Mouse (Mus musculus): ENCODE results near the gene Slc44a4. TPM values are rescaled to one million over a fixed set of nuclear protein-coding genes. Genes with fewer than 3 reads are reported as not detected.

Slc44a4 gene
- polyA plus RNA-seq (2014; fragmentation: Illumina TruSeq; extraction: RNeasy Lipid Tissue Mini Kit (QIAGEN cat#74804); ENCODE audit: low read depth, low replicate concordance): not detected

DNA sequence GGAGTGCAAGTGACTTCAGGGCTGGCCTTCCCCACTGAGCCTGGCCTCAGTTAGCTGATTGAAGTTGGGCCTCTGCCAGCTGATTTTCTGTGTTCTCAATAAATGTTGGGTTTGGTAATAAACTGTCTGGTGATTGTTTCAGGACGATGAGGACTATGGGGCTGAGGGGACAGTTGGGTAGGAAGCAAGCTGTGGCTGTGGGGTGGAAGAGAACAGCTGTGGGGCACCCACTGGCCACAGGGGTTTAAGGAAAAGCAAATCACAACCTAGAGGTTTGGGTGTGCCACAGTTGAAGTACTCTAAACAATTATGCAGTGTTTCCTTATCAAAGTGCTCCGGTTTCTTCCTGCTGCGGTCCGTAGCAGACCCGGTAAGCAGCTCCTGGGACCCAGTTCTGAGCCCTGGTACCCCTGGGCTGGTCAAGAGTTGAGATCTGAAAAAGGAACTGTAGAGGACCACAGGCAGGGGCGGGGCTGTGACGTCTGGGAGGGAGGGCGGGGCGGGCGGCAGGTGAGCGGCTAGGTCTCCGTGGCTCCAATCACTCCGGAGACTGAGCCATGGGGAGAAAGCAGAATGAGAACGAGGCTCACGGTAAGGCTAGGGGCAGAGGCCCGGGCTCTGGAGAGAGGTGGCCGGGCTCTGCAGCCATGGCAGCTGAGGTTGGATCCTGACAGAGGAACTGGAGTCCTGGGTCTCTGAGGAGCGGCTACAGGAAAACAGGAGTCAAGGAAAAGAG is at the start of gene Slc44a4:
Gene Slc44a4, plus strand, starts transcription at position 537 of the 736 bp plus-strand sequence.

DNA sequence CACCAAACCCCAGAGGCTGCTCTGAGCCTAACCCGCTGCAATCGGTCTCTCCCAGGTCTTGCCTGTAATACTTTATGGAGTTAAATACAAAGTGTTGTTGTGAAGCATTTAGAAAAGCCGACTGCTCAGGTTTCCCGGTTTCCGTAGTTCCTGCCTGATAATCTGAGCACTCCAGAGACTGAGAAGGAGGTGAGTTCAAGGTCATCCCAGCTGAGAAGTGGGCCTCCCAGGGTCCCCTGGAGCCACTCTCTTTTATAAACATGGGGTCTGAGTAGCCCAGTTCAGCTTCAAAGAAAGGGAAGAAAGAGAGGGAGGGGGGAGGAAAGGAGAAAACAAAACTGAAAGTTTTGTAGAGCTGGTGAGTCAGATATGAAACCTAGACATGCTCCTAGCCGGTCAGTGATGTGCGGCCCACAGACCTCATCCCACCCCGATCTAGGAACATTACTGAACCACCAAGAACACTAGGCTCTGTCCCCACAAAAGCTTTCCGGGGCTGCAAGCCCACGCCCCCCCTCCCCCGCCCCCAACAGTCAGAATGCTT is 34.9 kb upstream of the Slc44a4 start, which contains the start of gene Zbtb12:
Gene Zbtb12, plus strand, starts transcription at position 148 of the 544 bp plus-strand sequence.

DNA sequence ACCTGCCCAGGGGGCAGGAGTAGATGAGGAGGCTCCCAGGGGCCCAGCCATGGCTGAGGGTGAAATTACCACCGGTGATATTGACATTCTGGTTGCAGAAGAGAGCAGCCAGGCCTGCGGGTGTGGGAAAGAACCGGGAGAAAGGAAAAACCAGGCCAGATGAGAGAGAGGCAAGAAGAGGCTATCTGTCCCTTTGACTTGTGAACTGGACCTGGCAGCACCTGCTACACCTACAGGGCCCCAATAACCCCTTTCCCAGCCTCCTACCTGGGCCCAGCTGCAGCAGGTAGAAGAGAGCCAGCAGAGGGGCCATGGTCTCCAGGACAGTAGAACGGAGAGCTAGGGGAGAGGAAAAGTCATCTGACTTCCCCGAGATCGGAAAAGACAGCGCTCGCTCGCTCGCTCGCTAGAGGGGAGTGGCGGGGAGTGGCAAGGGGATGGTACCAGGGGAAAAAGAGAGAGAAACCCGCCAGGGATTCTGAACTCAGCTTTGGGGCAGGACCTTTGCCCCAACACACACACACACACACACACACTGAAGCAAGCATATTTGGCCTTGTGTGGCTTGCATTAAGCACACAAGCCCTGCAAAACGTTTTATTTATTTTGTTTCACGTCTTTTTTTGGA is 32.5 kb upstream of the Slc44a4 start, which contains the start of gene Gm20547:
Gene Gm20547, minus strand, starts transcription at position 360 of the 628 bp plus-strand sequence.

DNA sequence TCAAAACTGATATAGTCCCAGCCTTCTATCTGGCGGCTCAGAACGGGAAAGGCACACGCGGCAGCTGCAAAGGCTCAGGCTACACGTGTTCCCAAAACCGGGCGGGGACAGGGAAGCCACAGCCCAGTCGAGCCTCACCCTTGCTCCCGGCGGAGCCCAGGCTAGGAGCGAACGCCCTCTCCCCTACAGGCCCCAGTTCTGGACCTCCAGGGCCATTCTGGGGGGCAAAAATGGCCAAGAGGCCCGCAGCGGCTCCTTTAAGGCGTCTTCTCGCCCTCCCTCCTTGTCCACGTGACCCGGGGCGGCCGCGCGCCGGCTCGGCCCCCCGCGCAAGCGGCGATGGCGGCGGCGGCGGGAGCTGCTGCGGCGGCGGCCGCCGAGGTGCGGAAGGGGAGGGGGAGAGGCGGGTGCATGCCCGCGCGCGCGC is 16.1 kb upstream of the Slc44a4 start, which contains the start of the genes C2 and Ehmt2:
Gene C2, minus strand, starts transcription at position 106 of the 427 bp plus-strand sequence.
Gene Ehmt2, plus strand, starts transcription at position 310 of the 427 bp plus-strand sequence.

DNA sequence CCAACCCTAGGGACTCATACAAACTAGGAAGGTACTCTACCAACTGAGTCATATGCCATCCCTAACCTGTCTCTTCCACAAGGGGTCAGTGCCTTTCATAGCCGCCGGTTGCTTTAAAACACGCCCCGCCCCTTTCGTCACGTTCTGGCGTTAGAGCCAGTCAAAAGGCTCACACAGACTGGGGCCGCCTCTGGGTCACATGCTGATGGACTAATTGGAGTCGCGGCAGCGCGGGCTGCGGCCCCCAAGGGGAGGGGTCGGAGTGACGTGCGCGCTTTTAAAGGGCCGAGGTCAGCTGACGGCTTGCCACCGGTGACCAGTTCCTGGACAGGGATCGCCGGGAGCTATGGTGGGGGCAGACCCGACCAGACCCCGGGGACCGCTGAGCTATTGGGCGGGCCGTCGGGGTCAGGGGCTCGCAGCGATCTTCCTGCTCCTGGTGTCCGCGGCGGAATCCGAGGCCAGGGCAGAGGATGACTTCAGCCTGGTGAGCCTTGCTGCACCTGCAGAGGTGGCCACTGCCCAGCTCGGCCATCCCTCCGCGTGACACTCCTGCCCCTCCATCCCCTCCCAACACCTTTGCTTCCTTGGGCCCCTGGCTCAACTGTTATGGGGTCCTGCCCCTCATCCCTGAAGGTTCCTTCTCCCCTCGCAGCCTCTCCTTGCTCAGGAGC is 16.9 kb downstream of the Slc44a4 start, which contains the start of gene Neu1:
Gene Neu1, plus strand, starts transcription at position 193 of the 674 bp plus-strand sequence.

DNA sequence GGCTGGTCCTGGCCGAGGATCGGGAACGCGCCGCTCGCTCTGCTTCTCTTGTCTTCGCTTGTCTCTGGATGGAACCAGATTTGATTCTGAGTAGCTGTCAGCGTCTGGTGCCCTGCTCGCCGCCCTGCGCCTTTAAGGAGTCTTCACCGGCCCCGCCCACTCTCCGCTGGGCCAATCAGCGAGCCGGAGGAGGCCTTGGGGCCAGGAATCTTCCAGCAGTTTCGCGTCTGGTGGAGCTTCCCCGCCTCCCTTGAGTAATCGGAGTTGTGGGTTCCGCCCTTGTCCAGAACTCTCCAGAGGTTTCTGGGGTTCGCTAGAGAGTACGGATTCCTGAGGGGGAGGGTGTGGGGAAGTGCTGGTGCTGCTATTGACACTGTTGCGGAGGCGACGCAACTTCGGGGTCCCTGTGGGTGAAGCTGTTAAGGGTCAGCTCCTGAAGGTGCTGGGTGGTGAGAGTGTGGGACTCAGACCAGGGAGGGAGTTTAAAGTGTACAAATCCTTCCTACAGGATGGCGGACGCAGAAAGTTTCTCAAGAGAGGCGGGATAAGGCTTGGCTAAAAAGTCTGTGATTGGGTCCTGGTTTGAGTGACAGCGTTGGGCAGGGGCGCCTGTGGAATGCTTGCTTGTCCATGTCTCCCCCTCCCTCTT is 45.0 kb downstream of the Slc44a4 start, which contains the start of gene Hspa1b:
Gene Hspa1b, minus strand, starts transcription at position 109 of the 649 bp plus-strand sequence.

DNA sequence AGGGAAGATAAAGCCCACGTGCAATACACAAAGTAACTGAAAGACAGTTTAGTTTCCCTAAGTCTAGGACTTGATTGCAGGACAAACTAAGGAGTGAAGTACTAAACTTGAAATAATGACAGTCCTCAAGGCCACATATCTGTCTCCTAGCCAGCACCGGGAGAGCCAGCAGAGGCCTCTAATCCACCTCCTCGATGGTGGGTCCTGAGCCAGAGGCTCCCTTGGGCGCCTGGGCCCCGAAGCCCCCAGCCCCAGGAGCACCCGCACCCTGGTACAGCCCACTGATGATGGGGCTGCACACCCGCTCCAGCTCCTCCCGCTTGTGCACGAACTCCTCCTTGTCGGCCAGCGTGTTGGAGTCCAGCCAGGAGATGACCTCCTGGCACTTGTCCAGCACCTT is 55.6 kb downstream of the Slc44a4 start, which contains the start of gene Gm20481:
Gene Gm20481, plus strand, starts transcription at position 91 of the 400 bp plus-strand sequence.

DNA sequence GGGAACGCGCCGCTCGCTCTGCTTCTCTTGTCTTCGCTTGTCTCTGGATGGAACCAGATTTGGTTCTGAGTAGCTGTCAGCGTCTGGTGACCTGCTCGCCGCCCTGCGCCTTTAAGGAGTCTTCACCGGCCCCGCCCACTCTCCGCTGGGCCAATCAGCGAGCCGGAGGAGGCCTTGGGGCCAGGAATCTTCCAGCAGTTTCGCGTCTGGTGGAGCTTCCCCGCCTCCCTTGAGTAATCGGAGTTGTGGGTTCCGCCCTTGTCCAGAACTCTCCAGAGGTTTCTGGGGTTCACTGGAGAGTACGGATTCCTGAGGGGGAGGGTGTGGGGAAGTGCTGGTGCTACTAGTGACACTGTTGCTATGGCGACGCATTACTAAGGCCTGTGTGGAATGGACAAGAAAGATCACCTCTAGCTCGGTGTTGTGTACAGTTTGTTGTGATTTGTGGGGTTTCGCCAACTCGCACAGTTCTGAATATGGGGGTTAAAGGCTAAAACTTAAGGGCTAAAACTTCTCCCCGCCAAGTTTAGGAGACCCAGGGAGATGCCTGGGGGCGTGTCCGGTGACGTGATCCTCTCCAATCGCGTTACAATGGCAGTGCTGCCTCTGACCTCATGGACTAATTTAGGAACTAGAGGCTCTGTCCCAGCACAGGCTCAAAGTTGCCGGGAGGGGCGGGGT is 57.9 kb downstream of the Slc44a4 start, which contains the start of the genes Hspa1a and Hspa1l:
Gene Hspa1a, minus strand, starts transcription at position 88 of the 681 bp plus-strand sequence.
Gene Hspa1l, plus strand, starts transcription at position 635 of the 681 bp plus-strand sequence.

Other genes with a start within 250 kb of the Slc44a4 start
- 0.17 TPM for gene Tnxb, start 243.9 kb upstream of the Slc44a4 start, polyA plus RNA-seq (2014; fragmentation: Illumina TruSeq; extraction: RNeasy Lipid Tissue Mini Kit (QIAGEN cat#74804); ENCODE audit: low read depth, low replicate concordance)
- gene C4b, start 170.6 kb upstream of the Slc44a4 start, polyA plus RNA-seq (2014; fragmentation: Illumina TruSeq; extraction: RNeasy Lipid Tissue Mini Kit (QIAGEN cat#74804); ENCODE audit: low read depth, low replicate concordance): 9.4 TPM
- gene Cyp21a1, start 109.9 kb upstream of the Slc44a4 start, polyA plus RNA-seq (2014; fragmentation: Illumina TruSeq; extraction: RNeasy Lipid Tissue Mini Kit (QIAGEN cat#74804); ENCODE audit: low read depth, low replicate concordance): 560 TPM
- gene Stk19, start 77.5 kb upstream of the Slc44a4 start, polyA plus RNA-seq (2014; fragmentation: Illumina TruSeq; extraction: RNeasy Lipid Tissue Mini Kit (QIAGEN cat#74804); ENCODE audit: low read depth, low replicate concordance): 11.5 TPM
- 3.9 TPM for gene Dxo, start 77.4 kb upstream of the Slc44a4 start, polyA plus RNA-seq (2014; fragmentation: Illumina TruSeq; extraction: RNeasy Lipid Tissue Mini Kit (QIAGEN cat#74804); ENCODE audit: low read depth, low replicate concordance)
- gene Skiv2l, start 64.3 kb upstream of the Slc44a4 start, polyA plus RNA-seq (2014; fragmentation: Illumina TruSeq; extraction: RNeasy Lipid Tissue Mini Kit (QIAGEN cat#74804); ENCODE audit: low read depth, low replicate concordance): 3.8 TPM
- gene Nelfe, start 64.1 kb upstream of the Slc44a4 start, polyA plus RNA-seq (2014; fragmentation: Illumina TruSeq; extraction: RNeasy Lipid Tissue Mini Kit (QIAGEN cat#74804); ENCODE audit: low read depth, low replicate concordance): 2.9 TPM
- 1.3 TPM for gene Cfb, start 51.9 kb upstream of the Slc44a4 start, polyA plus RNA-seq (2014; fragmentation: Illumina TruSeq; extraction: RNeasy Lipid Tissue Mini Kit (QIAGEN cat#74804); ENCODE audit: low read depth, low replicate concordance)
- 2.7 TPM for gene Zbtb12, start 35.0 kb upstream of the Slc44a4 start, polyA plus RNA-seq (2014; fragmentation: Illumina TruSeq; extraction: RNeasy Lipid Tissue Mini Kit (QIAGEN cat#74804); ENCODE audit: low read depth, low replicate concordance)
- 1.3 TPM for gene Gm20547, start 32.4 kb upstream of the Slc44a4 start, polyA plus RNA-seq (2014; fragmentation: Illumina TruSeq; extraction: RNeasy Lipid Tissue Mini Kit (QIAGEN cat#74804); ENCODE audit: low read depth, low replicate concordance)
- 20.2 TPM for gene C2, start 16.2 kb upstream of the Slc44a4 start, polyA plus RNA-seq (2014; fragmentation: Illumina TruSeq; extraction: RNeasy Lipid Tissue Mini Kit (QIAGEN cat#74804); ENCODE audit: low read depth, low replicate concordance)
- gene Ehmt2, start 16.0 kb upstream of the Slc44a4 start, polyA plus RNA-seq (2014; fragmentation: Illumina TruSeq; extraction: RNeasy Lipid Tissue Mini Kit (QIAGEN cat#74804); ENCODE audit: low read depth, low replicate concordance): 10.5 TPM
- gene Neu1, start 16.8 kb downstream of the Slc44a4 start, polyA plus RNA-seq (2014; fragmentation: Illumina TruSeq; extraction: RNeasy Lipid Tissue Mini Kit (QIAGEN cat#74804); ENCODE audit: low read depth, low replicate concordance): 3.5 TPM
- gene Hspa1b, start 44.8 kb downstream of the Slc44a4 start, polyA plus RNA-seq (2014; fragmentation: Illumina TruSeq; extraction: RNeasy Lipid Tissue Mini Kit (QIAGEN cat#74804); ENCODE audit: low read depth, low replicate concordance): 46.5 TPM
- gene Gm20481, start 55.4 kb downstream of the Slc44a4 start, polyA plus RNA-seq (2014; fragmentation: Illumina TruSeq; extraction: RNeasy Lipid Tissue Mini Kit (QIAGEN cat#74804); ENCODE audit: low read depth, low replicate concordance): not detected
- gene Hspa1a, start 57.7 kb downstream of the Slc44a4 start, polyA plus RNA-seq (2014; fragmentation: Illumina TruSeq; extraction: RNeasy Lipid Tissue Mini Kit (QIAGEN cat#74804); ENCODE audit: low read depth, low replicate concordance): 23.9 TPM
- not detected for gene Hspa1l, start 58.2 kb downstream of the Slc44a4 start, polyA plus RNA-seq (2014; fragmentation: Illumina TruSeq; extraction: RNeasy Lipid Tissue Mini Kit (QIAGEN cat#74804); ENCODE audit: low read depth, low replicate concordance)
- 9.4 TPM for gene Lsm2, start 67.4 kb downstream of the Slc44a4 start, polyA plus RNA-seq (2014; fragmentation: Illumina TruSeq; extraction: RNeasy Lipid Tissue Mini Kit (QIAGEN cat#74804); ENCODE audit: low read depth, low replicate concordance)
- gene Vars, start 86.5 kb downstream of the Slc44a4 start, polyA plus RNA-seq (2014; fragmentation: Illumina TruSeq; extraction: RNeasy Lipid Tissue Mini Kit (QIAGEN cat#74804); ENCODE audit: low read depth, low replicate concordance): 10.7 TPM
- not detected for gene Vwa7, start 102.1 kb downstream of the Slc44a4 start, polyA plus RNA-seq (2014; fragmentation: Illumina TruSeq; extraction: RNeasy Lipid Tissue Mini Kit (QIAGEN cat#74804); ENCODE audit: low read depth, low replicate concordance)
- gene Sapcd1, start 113.5 kb downstream of the Slc44a4 start, polyA plus RNA-seq (2014; fragmentation: Illumina TruSeq; extraction: RNeasy Lipid Tissue Mini Kit (QIAGEN cat#74804); ENCODE audit: low read depth, low replicate concordance): not detected
- gene Msh5, start 132.3 kb downstream of the Slc44a4 start, polyA plus RNA-seq (2014; fragmentation: Illumina TruSeq; extraction: RNeasy Lipid Tissue Mini Kit (QIAGEN cat#74804); ENCODE audit: low read depth, low replicate concordance): not detected
- 23.6 TPM for gene Clic1, start 135.5 kb downstream of the Slc44a4 start, polyA plus RNA-seq (2014; fragmentation: Illumina TruSeq; extraction: RNeasy Lipid Tissue Mini Kit (QIAGEN cat#74804); ENCODE audit: low read depth, low replicate concordance)
- gene Ddah2, start 144.6 kb downstream of the Slc44a4 start, polyA plus RNA-seq (2014; fragmentation: Illumina TruSeq; extraction: RNeasy Lipid Tissue Mini Kit (QIAGEN cat#74804); ENCODE audit: low read depth, low replicate concordance): not detected
- gene Ly6g6c, start 150.9 kb downstream of the Slc44a4 start, polyA plus RNA-seq (2014; fragmentation: Illumina TruSeq; extraction: RNeasy Lipid Tissue Mini Kit (QIAGEN cat#74804); ENCODE audit: low read depth, low replicate concordance): not detected
- gene Mpig6b, start 151.7 kb downstream of the Slc44a4 start, polyA plus RNA-seq (2014; fragmentation: Illumina TruSeq; extraction: RNeasy Lipid Tissue Mini Kit (QIAGEN cat#74804); ENCODE audit: low read depth, low replicate concordance): not detected
- gene Ly6g6e, start 162.4 kb downstream of the Slc44a4 start, polyA plus RNA-seq (2014; fragmentation: Illumina TruSeq; extraction: RNeasy Lipid Tissue Mini Kit (QIAGEN cat#74804); ENCODE audit: low read depth, low replicate concordance): not detected
- not detected for gene Ly6g6d, start 163.6 kb downstream of the Slc44a4 start, polyA plus RNA-seq (2014; fragmentation: Illumina TruSeq; extraction: RNeasy Lipid Tissue Mini Kit (QIAGEN cat#74804); ENCODE audit: low read depth, low replicate concordance)
- gene Ly6g6f, start 171.1 kb downstream of the Slc44a4 start, polyA plus RNA-seq (2014; fragmentation: Illumina TruSeq; extraction: RNeasy Lipid Tissue Mini Kit (QIAGEN cat#74804); ENCODE audit: low read depth, low replicate concordance): not detected
- 4.8 TPM for gene Abhd16a, start 174.8 kb downstream of the Slc44a4 start, polyA plus RNA-seq (2014; fragmentation: Illumina TruSeq; extraction: RNeasy Lipid Tissue Mini Kit (QIAGEN cat#74804); ENCODE audit: low read depth, low replicate concordance)
- gene Ly6g5c, start 193.8 kb downstream of the Slc44a4 start, polyA plus RNA-seq (2014; fragmentation: Illumina TruSeq; extraction: RNeasy Lipid Tissue Mini Kit (QIAGEN cat#74804); ENCODE audit: low read depth, low replicate concordance): not detected
- not detected for gene Ly6g5b, start 201.0 kb downstream of the Slc44a4 start, polyA plus RNA-seq (2014; fragmentation: Illumina TruSeq; extraction: RNeasy Lipid Tissue Mini Kit (QIAGEN cat#74804); ENCODE audit: low read depth, low replicate concordance)
- gene Gpank1, start 207.0 kb downstream of the Slc44a4 start, polyA plus RNA-seq (2014; fragmentation: Illumina TruSeq; extraction: RNeasy Lipid Tissue Mini Kit (QIAGEN cat#74804); ENCODE audit: low read depth, low replicate concordance): 1.4 TPM
- gene Csnk2b, start 207.6 kb downstream of the Slc44a4 start, polyA plus RNA-seq (2014; fragmentation: Illumina TruSeq; extraction: RNeasy Lipid Tissue Mini Kit (QIAGEN cat#74804); ENCODE audit: low read depth, low replicate concordance): 163 TPM
- 1.3 TPM for gene D17H6S53E, start 211.9 kb downstream of the Slc44a4 start, polyA plus RNA-seq (2014; fragmentation: Illumina TruSeq; extraction: RNeasy Lipid Tissue Mini Kit (QIAGEN cat#74804); ENCODE audit: low read depth, low replicate concordance)
- gene Apom, start 217.6 kb downstream of the Slc44a4 start, polyA plus RNA-seq (2014; fragmentation: Illumina TruSeq; extraction: RNeasy Lipid Tissue Mini Kit (QIAGEN cat#74804); ENCODE audit: low read depth, low replicate concordance): not detected
- gene Bag6, start 220.7 kb downstream of the Slc44a4 start, polyA plus RNA-seq (2014; fragmentation: Illumina TruSeq; extraction: RNeasy Lipid Tissue Mini Kit (QIAGEN cat#74804); ENCODE audit: low read depth, low replicate concordance): 11.5 TPM